18 mouse cellular contexts compared by ENCODE assay signal in genomic region chr9:123296229-123296628, GRCm38 (mm10). TPM values are rescaled to one million over a fixed set of nuclear protein-coding genes. Genes with fewer than 3 reads are reported as not detected.
DNase-seq lines count a peak whose midpoint lies in the region; ATAC-seq and TF ChIP-seq lines count a peak whose summit lies in the region.
"Had no signal": no experiment of that assay in that cellular context is flagged by ENCODE, and none has a peak within 500 bp of the region (broad histone marks: within the 10 kb centered on the region; RNA-seq: fewer than 3 reads in every experiment).

No protein-coding gene starts in this region.

- H3K9me3 ChIP-seq in liver, embryonic 12.5 days (replicated peaks), result no peaks in the 10 kb centered on the region
- H3K9me3 ChIP-seq: embryonic facial prominence, embryonic 10.5 days; hindbrain, embryonic 15.5 days; neural tube, embryonic 13.5 days had no signal

- TF ChIP-seq CTCF in liver, adult 2 months (IDR thresholded peaks at IDR 0.05; ENCODE audit: low read depth, low read length), result no peak
- TF ChIP-seq CTCF in cerebellum, adult 2 months (IDR thresholded peaks at IDR 0.05; ENCODE audit: borderline replicate concordance, insufficient read depth, low read depth, low read length), result no peak

- TF ChIP-seq POLR2A in liver, adult 2 months (IDR thresholded peaks at IDR 0.05; ENCODE audit: extremely low read depth, insufficient read depth, low read length), result no peak
- no peak for TF ChIP-seq POLR2A in cerebellum, adult 2 months (IDR thresholded peaks at IDR 0.05; ENCODE audit: borderline replicate concordance, insufficient read depth, low read length)

- no peaks in the 10 kb centered on the region for H3K4me1 ChIP-seq in liver, adult 2 months (ENCODE audit: control insufficient read depth, insufficient read depth, low read length)
- no peaks in the 10 kb centered on the region for H3K4me1 ChIP-seq in liver, embryonic 12.5 days
- peaks cover 8% of the 10 kb centered on the region for H3K4me1 ChIP-seq in cerebellum, adult 2 months (ENCODE audit: control insufficient read depth, insufficient read depth, low read length)
- H3K4me1 ChIP-seq: embryonic facial prominence, embryonic 10.5 days; hindbrain, embryonic 15.5 days; neural tube, embryonic 13.5 days had no signal

- H3K79me2 ChIP-seq in liver, adult 2 months (ENCODE audit: control insufficient read depth, insufficient read depth, low read length), result no peaks in the 10 kb centered on the region

- H3K27me3 ChIP-seq in liver, adult 2 months (ENCODE audit: control insufficient read depth, insufficient read depth, low read length), result no peaks in the 10 kb centered on the region
- no peaks in the 10 kb centered on the region for H3K27me3 ChIP-seq in liver, embryonic 12.5 days (replicated peaks)
- no peaks in the 10 kb centered on the region for H3K27me3 ChIP-seq in cerebellum, adult 2 months (ENCODE audit: control insufficient read depth, insufficient read depth, low read length)
- H3K27me3 ChIP-seq: CH12.LX; hindbrain, embryonic 15.5 days; neural tube, embryonic 13.5 days had no signal

- DNase-seq in adrenal gland, postnatal 25 days, result peak; percentile 8
- DNase-seq in adrenal gland, postnatal 4 days (ENCODE audit: low spot score in 2 of 2), result no peak
- peak; percentile 50 for DNase-seq in liver, adult 2 months (ENCODE audit: extremely low read depth, low read depth, low spot score)
- peak; percentile 83 to 91 for DNase-seq in cerebellum, adult 2 months
- peak; percentile 19 for DNase-seq in fat pad, adult 2 months (ENCODE audit: extremely low read depth, low read depth, low spot score)
- DNase-seq in retina, embryonic 14.5 days (ENCODE audit: low spot score), result no peak
- no peak for DNase-seq in frontal cortex, adult 2 months (ENCODE audit: extremely low spot score in 1 of 2, low spot score in 1 of 2)
- DNase-seq: adrenal gland, postnatal 14 days; gastrocnemius, postnatal 25 days had no signal

- no peak overlapping the region for H3K4me2 ChIP-seq in liver, embryonic 12.5 days
- H3K4me2 ChIP-seq: hindbrain, embryonic 15.5 days; neural tube, embryonic 13.5 days had no signal

- no peak overlapping the region for H3K9ac ChIP-seq in liver, adult 2 months (ENCODE audit: low read depth, low read length)
- H3K9ac ChIP-seq in liver, embryonic 12.5 days, result no peak overlapping the region
- H3K9ac ChIP-seq: hindbrain, embryonic 15.5 days; liver, embryonic 14.5 days; neural tube, embryonic 13.5 days had no signal

- no peak overlapping the region for H3K4me3 ChIP-seq in liver, adult 2 months (ENCODE audit: insufficient read depth, low read depth, low read length)
- no peak overlapping the region for H3K4me3 ChIP-seq in liver, embryonic 12.5 days
- H3K4me3 ChIP-seq in cerebellum, adult 2 months (replicated peaks; ENCODE audit: insufficient read depth, low read depth, low read length), result no peak overlapping the region
- H3K4me3 ChIP-seq: embryonic facial prominence, embryonic 10.5 days; hindbrain, embryonic 15.5 days; layer of hippocampus, adult 2 months; neural tube, embryonic 13.5 days had no signal

- ATAC-seq in liver, embryonic 12.5 days, result no peak
- ATAC-seq: intestine, postnatal 0 days had no signal

- H3K27ac ChIP-seq in liver, adult 2 months (replicated peaks; ENCODE audit: insufficient read depth, low read depth, low read length), result no peak overlapping the region
- no peak overlapping the region for H3K27ac ChIP-seq in liver, embryonic 12.5 days
- no peak overlapping the region for H3K27ac ChIP-seq in cerebellum, adult 2 months (ENCODE audit: insufficient read depth, low read length)
- H3K27ac ChIP-seq: embryonic facial prominence, embryonic 10.5 days; hindbrain, embryonic 15.5 days; kidney, postnatal 0 days; layer of hippocampus, adult 2 months; liver, embryonic 14.5 days; neural tube, embryonic 13.5 days had no signal

- H3K36me3 ChIP-seq in liver, adult 2 months (ENCODE audit: control insufficient read depth, insufficient read depth, low read length), result no peaks in the 10 kb centered on the region
- no peaks in the 10 kb centered on the region for H3K36me3 ChIP-seq in liver, embryonic 12.5 days
- H3K36me3 ChIP-seq: embryonic facial prominence, embryonic 10.5 days; hindbrain, embryonic 15.5 days; neural tube, embryonic 13.5 days had no signal

RNA-seq across cellular contexts. Expression of gene Tmem158, which starts 35.7 kb away (rescaled TPM):
- total RNA-seq in adrenal gland, postnatal 25 days (2021), result 7.9 and 9.5 TPM in 2 replicates
- total RNA-seq in adrenal gland, postnatal 4 days (2021), result 10 to 100 TPM; 25.0 to 25.7 TPM
- 0.09 and 0.40 TPM in 2 replicates for total RNA-seq in liver, adult 2 months (2014; rRNA removed)
- 0.76 and 0.83 TPM in 2 replicates for polyA plus RNA-seq in liver, adult 2 months (2012; rRNA removed)
- 12.6 and 12.8 TPM in 2 replicates for polyA plus RNA-seq in liver, embryonic 12.5 days (2016; fragmentation: Nextera tagmentation; extraction: Ambion mirVana)
- polyA plus RNA-seq in cerebellum, adult 2 months (2012; rRNA removed), result 12.8 and 14.5 TPM in 2 replicates
- 51.9 and 54.8 TPM in 2 replicates for polyA plus RNA-seq in frontal cortex, adult 2 months (2012; rRNA removed)

Comparison
In these comparisons a context has a peak if more than half of its experiments do, and no peak if none do; other contexts are left out.
1. DNase-seq: peak in adrenal gland, postnatal 25 days (single experiment), liver, adult 2 months (single experiment), cerebellum, adult 2 months (2 of 2) and fat pad, adult 2 months (single experiment); none in adrenal gland, postnatal 4 days (0 of 2), retina, embryonic 14.5 days (single experiment) and frontal cortex, adult 2 months (0 of 2).